Mouse (Mus musculus): Measurements from ENCODE around the gene Spg21. TPM values are rescaled to one million over a fixed set of nuclear protein-coding genes. Genes with fewer than 3 reads are reported as not detected.

The Spg21 gene
- polyA plus RNA-seq, 1 experiment from 2014 or later, result 104 TPM

Other genes with a start within 250 kb of the Spg21 start
- gene Cilp, start 195.8 kb upstream of the Spg21 start, polyA plus RNA-seq (2015; fragmentation: Nextera tagmentation; extraction: Ambion mirVana), result 0.58 and 0.79 TPM in 2 replicates
- gene Clpx, start 166.7 kb upstream of the Spg21 start, polyA plus RNA-seq (2015; fragmentation: Nextera tagmentation; extraction: Ambion mirVana), result 40.6 and 43.3 TPM in 2 replicates
- gene Pdcd7, start 114.8 kb upstream of the Spg21 start, polyA plus RNA-seq (2015; fragmentation: Nextera tagmentation; extraction: Ambion mirVana), result 8.9 TPM in 2 replicates
- 2.3 and 3.6 TPM in 2 replicates for gene Ubap1l, start 99.9 kb upstream of the Spg21 start, polyA plus RNA-seq (2015; fragmentation: Nextera tagmentation; extraction: Ambion mirVana)
- gene Kbtbd13, start 69.3 kb upstream of the Spg21 start, polyA plus RNA-seq (2015; fragmentation: Nextera tagmentation; extraction: Ambion mirVana), result 0.51 TPM in 2 replicates
- 5.8 and 7.4 TPM in 2 replicates for gene Rasl12, start 62.4 kb upstream of the Spg21 start, polyA plus RNA-seq (2015; fragmentation: Nextera tagmentation; extraction: Ambion mirVana)
- gene Slc51b, start 38.0 kb upstream of the Spg21 start, polyA plus RNA-seq (2015; fragmentation: Nextera tagmentation; extraction: Ambion mirVana), result 0.27 TPM in 1 of 2 replicates, not detected in the other
- 22.5 and 23.0 TPM in 2 replicates for gene Mtfmt, start 25.2 kb upstream of the Spg21 start, polyA plus RNA-seq (2015; fragmentation: Nextera tagmentation; extraction: Ambion mirVana)
- gene Ankdd1a, start 59.2 kb downstream of the Spg21 start, polyA plus RNA-seq (2015; fragmentation: Nextera tagmentation; extraction: Ambion mirVana), result 0.87 and 1.2 TPM in 2 replicates
- gene Plekho2, start 119.1 kb downstream of the Spg21 start, polyA plus RNA-seq (2015; fragmentation: Nextera tagmentation; extraction: Ambion mirVana), result 5.0 and 7.7 TPM in 2 replicates
- 2.7 and 4.7 TPM in 2 replicates for gene Pif1, start 126.2 kb downstream of the Spg21 start, polyA plus RNA-seq (2015; fragmentation: Nextera tagmentation; extraction: Ambion mirVana)
- gene Rbpms2, start 168.7 kb downstream of the Spg21 start, polyA plus RNA-seq (2015; fragmentation: Nextera tagmentation; extraction: Ambion mirVana), result 3.1 and 4.9 TPM in 2 replicates
- 383 and 395 TPM in 2 replicates for gene Oaz2, start 207.1 kb downstream of the Spg21 start, polyA plus RNA-seq (2015; fragmentation: Nextera tagmentation; extraction: Ambion mirVana)